12 mouse cellular contexts compared by ENCODE assay signal in the genomic region with DNA sequence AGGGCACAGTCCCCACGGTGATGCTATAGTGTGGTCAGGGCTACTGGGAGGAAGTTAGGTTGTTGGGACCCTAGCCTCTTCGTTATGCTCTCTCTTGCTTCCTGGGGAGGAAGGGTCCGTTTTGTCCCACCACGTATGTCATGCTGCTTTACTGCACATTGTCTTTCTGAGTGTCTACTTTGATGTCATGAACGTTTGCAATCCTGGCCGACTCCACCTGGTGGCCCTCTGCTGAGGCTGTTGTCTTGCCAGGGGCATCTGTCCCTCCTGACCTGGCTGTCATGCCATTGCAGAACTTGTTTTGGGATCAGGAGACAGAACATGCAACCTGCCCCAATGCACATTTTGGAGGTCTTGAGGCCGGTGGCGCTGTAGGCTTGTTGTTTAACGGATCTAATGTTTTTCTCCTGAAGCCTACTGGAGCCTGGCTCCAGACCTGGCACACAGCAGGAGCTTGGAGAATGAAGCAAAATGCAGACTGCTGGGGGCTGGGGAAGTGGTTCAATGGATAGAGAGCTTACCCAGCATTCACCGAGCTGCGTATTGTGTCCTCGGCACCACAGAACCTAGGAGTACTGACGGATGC. TPM values are rescaled to one million over a fixed set of nuclear protein-coding genes. Genes with fewer than 3 reads are reported as not detected.
DNase-seq lines count a peak whose midpoint lies in the region; ATAC-seq and TF ChIP-seq lines count a peak whose summit lies in the region.
"Had no signal": no experiment of that assay in that cellular context is flagged by ENCODE, and none has a peak within 500 bp of the region (broad histone marks: within the 10 kb centered on the region; RNA-seq: fewer than 3 reads in every experiment).

No protein-coding gene starts in this region.

- no peaks in the 10 kb centered on the region for H3K9me3 ChIP-seq in lung, embryonic 14.5 days (ENCODE audit: low read depth, low read length)
- no peaks in the 10 kb centered on the region for H3K9me3 ChIP-seq in liver, embryonic 14.5 days (ENCODE audit: control insufficient read depth, low read length)
- H3K9me3 ChIP-seq: limb, embryonic 13.5 days; midbrain, embryonic 12.5 days had no signal

- H3K27ac ChIP-seq in lung, embryonic 14.5 days (ENCODE audit: low read depth): no peak overlapping the region
- H3K27ac ChIP-seq in bone marrow, adult 2 months (ENCODE audit: control insufficient read depth, insufficient read depth, low read depth, low read length, poor library complexity): peak overlapping the region; percentile 96; the same call in 1 of the 2 replicates
- no peak overlapping the region for H3K27ac ChIP-seq in liver, embryonic 14.5 days
- H3K27ac ChIP-seq: limb, embryonic 13.5 days; midbrain, embryonic 12.5 days had no signal

- no peak overlapping the region for H3K9ac ChIP-seq in lung, embryonic 14.5 days
- no peak overlapping the region for H3K9ac ChIP-seq in liver, embryonic 14.5 days (replicated peaks)

- H3K4me2 ChIP-seq in lung, embryonic 14.5 days: no peak overlapping the region
- peak overlapping the region; percentile 85; the same call in 1 of the 2 replicates for H3K4me2 ChIP-seq in liver, embryonic 14.5 days (ENCODE audit: low read depth)

- no peak for TF ChIP-seq POLR2A in bone marrow, adult 2 months (IDR thresholded peaks at IDR 0.05; ENCODE audit: borderline replicate concordance, control insufficient read depth, low read depth, low read length)

- no peak overlapping the region for H3K4me3 ChIP-seq in lung, embryonic 14.5 days (ENCODE audit: low read depth, low read length)
- H3K4me3 ChIP-seq in bone marrow, adult 2 months (replicated peaks; ENCODE audit: control insufficient read depth, low read depth, low read length): no peak overlapping the region
- H3K4me3 ChIP-seq in liver, embryonic 14.5 days (ENCODE audit: insufficient read depth in 1 of 2, low read depth in 2 of 2, low read length in 2 of 2): no peak overlapping the region

- H3K36me3 ChIP-seq in lung, embryonic 14.5 days (ENCODE audit: insufficient read depth): no peaks in the 10 kb centered on the region
- H3K36me3 ChIP-seq in liver, embryonic 14.5 days (replicated peaks; ENCODE audit: control insufficient read depth, insufficient read depth, low read depth): no peaks in the 10 kb centered on the region
- H3K36me3 ChIP-seq: limb, embryonic 13.5 days; midbrain, embryonic 12.5 days had no signal

- WGBS in lung, embryonic 14.5 days: 65% methylated on average over 13 of the region's 13 CpGs
- 53% methylated on average over 13 of the region's 13 CpGs for WGBS in bone marrow, adult 2 months
- WGBS in liver, embryonic 14.5 days (ENCODE audit: insufficient replicate concordance): 54% methylated on average over 13 of the region's 13 CpGs

- peak; percentile 22; the same call in 1 of the 2 replicates for TF ChIP-seq CTCF in lung, embryonic 14.5 days (IDR thresholded peaks at IDR 0.05; ENCODE audit: low read depth)
- TF ChIP-seq CTCF in bone marrow, adult 2 months (IDR thresholded peaks at IDR 0.05; ENCODE audit: control insufficient read depth, insufficient read depth, low read length): no peak
- TF ChIP-seq CTCF in liver, embryonic 14.5 days (IDR thresholded peaks at IDR 0.05; ENCODE audit: low read depth): peak; percentile 36

- no peak for ATAC-seq in lung, embryonic 14.5 days (ENCODE audit: insufficient read depth)
- no peak for ATAC-seq in liver, embryonic 14.5 days (ENCODE audit: insufficient read depth)
- ATAC-seq in monocyte, adult 5-6 weeks (replicated peaks; ENCODE audit: insufficient number of reproducible peaks, low FRiP score, low TSS enrichment, poor library complexity, severe bottlenecking): no peak

- no peak for TF ChIP-seq EP300 in liver, embryonic 14.5 days (IDR thresholded peaks at IDR 0.05; ENCODE audit: low read depth)

- H3K4me1 ChIP-seq in lung, embryonic 14.5 days (ENCODE audit: insufficient read depth): no peaks in the 10 kb centered on the region; the same call in 1 of the 2 replicates
- peaks cover 7% of the 10 kb centered on the region for H3K4me1 ChIP-seq in bone marrow, adult 2 months (ENCODE audit: control insufficient read depth, insufficient read depth, low read length)
- H3K4me1 ChIP-seq in liver, embryonic 14.5 days (replicated peaks; ENCODE audit: control insufficient read depth in 2 of 2, insufficient read depth in 2 of 2, low read length in 1 of 2): peaks cover 6 to 7% of the 10 kb centered on the region in 2 experiments; a peak in 3 of 4 replicates

- peaks cover 32% of the 10 kb centered on the region for H3K27me3 ChIP-seq in lung, embryonic 14.5 days (ENCODE audit: insufficient read depth, low read length)
- H3K27me3 ChIP-seq in liver, embryonic 14.5 days (ENCODE audit: control insufficient read depth, insufficient read depth, low read length): peaks cover 11% of the 10 kb centered on the region

- DNase-seq in cerebellum, adult 11-12 months: peak; percentile 69
- DNase-seq in cerebellum, adult 8-10 months: no peak
- no peak for DNase-seq in lung, embryonic 14.5 days
- no peak for DNase-seq in lung, adult 18-20 months
- no peak for DNase-seq in liver, embryonic 14.5 days (ENCODE audit: low read depth in 3 of 3, low spot score in 3 of 3)
- no peak for DNase-seq in spleen, adult 18-20 months

RNA-seq across cellular contexts. Expression of a gene that starts 0.8 kb away (rescaled TPM):
- polyA plus RNA-seq in lung, embryonic 14.5 days (2014; fragmentation: Nextera tagmentation; extraction: Ambion mirVana): 3.6 and 4.0 TPM in 2 replicates
- 12.1 and 26.4 TPM in 2 replicates for polyA plus RNA-seq in bone marrow, adult 2 months (2011; ENCODE audit: insufficient read depth, insufficient read length, low replicate concordance, missing spikeins)
- 3.0 and 3.1 TPM in 2 replicates for polyA plus RNA-seq in liver, embryonic 14.5 days (2012; rRNA removed)
- 2.2 and 2.7 TPM in 2 replicates for polyA plus RNA-seq in liver, embryonic 14.5 days (2014; fragmentation: Nextera tagmentation; extraction: Ambion mirVana)
- total RNA-seq in monocyte, adult 5-6 weeks (2017): 67.3 to 90.2 TPM (median 72.6 TPM) in 3 replicates

RNA-seq across cellular contexts. Expression of a gene that starts 25.0 kb away (rescaled TPM):
- 102 and 106 TPM in 2 replicates for polyA plus RNA-seq in lung, embryonic 14.5 days (2014; fragmentation: Nextera tagmentation; extraction: Ambion mirVana)
- 27.6 and 39.3 TPM in 2 replicates for polyA plus RNA-seq in bone marrow, adult 2 months (2011; ENCODE audit: insufficient read depth, insufficient read length, low replicate concordance, missing spikeins)
- 22.6 and 23.3 TPM in 2 replicates for polyA plus RNA-seq in liver, embryonic 14.5 days (2012; rRNA removed)
- polyA plus RNA-seq in liver, embryonic 14.5 days (2014; fragmentation: Nextera tagmentation; extraction: Ambion mirVana): 61.4 and 62.3 TPM in 2 replicates
- total RNA-seq in monocyte, adult 5-6 weeks (2017): 9.5 to 46.4 TPM (median 15.2 TPM) in 3 replicates

RNA-seq across cellular contexts. Expression of a gene that starts 26.2 kb away (rescaled TPM):
- not detected in 2 replicates for polyA plus RNA-seq in lung, embryonic 14.5 days (2014; fragmentation: Nextera tagmentation; extraction: Ambion mirVana)
- polyA plus RNA-seq in bone marrow, adult 2 months (2011; ENCODE audit: insufficient read depth, insufficient read length, low replicate concordance, missing spikeins): not detected in 2 replicates
- polyA plus RNA-seq in liver, embryonic 14.5 days (2012; rRNA removed): 0.03 and 0.05 TPM in 2 replicates
- not detected in 2 replicates for polyA plus RNA-seq in liver, embryonic 14.5 days (2014; fragmentation: Nextera tagmentation; extraction: Ambion mirVana)
- not detected in 3 replicates for total RNA-seq in monocyte, adult 5-6 weeks (2017)
- total RNA-seq: gastrocnemius, postnatal 36 days had no signal
- polyA plus RNA-seq: hindbrain, embryonic 14.5 days had no signal

RNA-seq across cellular contexts. Expression of a gene that starts 51.3 kb away (rescaled TPM):
- 3.5 and 4.3 TPM in 2 replicates for polyA plus RNA-seq in lung, embryonic 14.5 days (2014; fragmentation: Nextera tagmentation; extraction: Ambion mirVana)
- 14.6 and 20.1 TPM in 2 replicates for polyA plus RNA-seq in bone marrow, adult 2 months (2011; ENCODE audit: insufficient read depth, insufficient read length, low replicate concordance, missing spikeins)
- 14.6 and 14.7 TPM in 2 replicates for polyA plus RNA-seq in liver, embryonic 14.5 days (2012; rRNA removed)
- polyA plus RNA-seq in liver, embryonic 14.5 days (2014; fragmentation: Nextera tagmentation; extraction: Ambion mirVana): 18.4 and 20.1 TPM in 2 replicates
- 6.9 to 10.8 TPM (median 9.8 TPM) in 3 replicates for total RNA-seq in monocyte, adult 5-6 weeks (2017)
